Mouse (Mus musculus) heart, embryonic 12.5 days (tissue): ENCODE results near the gene Rassf1. TPM values are rescaled to one million over a fixed set of nuclear protein-coding genes. Genes with fewer than 3 reads are reported as not detected.

Experiments used
- ATAC-seq: fragments of 200-750 bp; cut with Nextera tagmentation; 2 replicates; pipeline ENCODE4 v1.8.0; 2017; ENCODE audit warnings: moderate TSS enrichment, moderate library complexity; ENCODE audit not compliant: insufficient number of reproducible peaks, low FRiP score
- H3K27ac ChIP-seq: fragments of 300-500 bp; sonication (generic); 2 replicates; pipeline ENCODE4 v1.5.1; 2016; ENCODE audit warnings: mild to moderate bottlenecking, moderate library complexity; ENCODE audit not compliant: poor library complexity, severe bottlenecking
- H3K27me3 ChIP-seq: fragments of 300-500 bp; sonication (generic); replicated peaks from 2 replicates; pipeline ENCODE4 v1.6.1; 2016; ENCODE audit warnings: mild to moderate bottlenecking, moderate library complexity
- H3K36me3 ChIP-seq: fragments of 300-500 bp; sonication (generic); 2 replicates; pipeline ENCODE4 v1.6.1; 2016; ENCODE audit warnings: mild to moderate bottlenecking, moderate library complexity
- H3K4me1 ChIP-seq: fragments of 300-500 bp; sonication (generic); replicated peaks from 2 replicates; pipeline ENCODE4 v1.6.1; 2016; ENCODE audit warnings: mild to moderate bottlenecking
- H3K4me2 ChIP-seq: fragments of 300-500 bp; sonication (generic); 2 replicates; pipeline ENCODE4 v1.6.1; 2016; ENCODE audit warnings: mild to moderate bottlenecking, moderate library complexity
- H3K4me3 ChIP-seq: fragments of 300-500 bp; sonication (generic); 2 replicates; pipeline ENCODE4 v1.5.1; 2016; ENCODE audit warnings: mild to moderate bottlenecking
- H3K9ac ChIP-seq: fragments of 300-500 bp; sonication (generic); 2 replicates; pipeline ENCODE4 v1.6.1; 2016; ENCODE audit warnings: mild to moderate bottlenecking, moderate library complexity
- H3K9me3 ChIP-seq: fragments of 300-500 bp; sonication (generic); replicated peaks from 2 replicates; pipeline ENCODE4 v1.6.1; 2016; ENCODE audit warnings: mild to moderate bottlenecking, moderate library complexity
- WGBS: fragments of 180-500 bp; shearing (Covaris S2); methylation state at CpG from one replicate; pipeline ENCODE4 v1.1.7; 2016; 5-methylcytosine and 5-hydroxymethylcytosine counted together
- polyA plus RNA-seq: library from polyadenylated mRNA; unstranded; fragments of >200 nt; fragmentation: Nextera tagmentation; extraction: Ambion mirVana; gene quantifications from 2 replicates; pipeline ENCODE4 v1.2.1, GENCODE M21; 2016

The Rassf1 gene
- 48.2 and 49.0 TPM in 2 replicates for polyA plus RNA-seq

DNA sequence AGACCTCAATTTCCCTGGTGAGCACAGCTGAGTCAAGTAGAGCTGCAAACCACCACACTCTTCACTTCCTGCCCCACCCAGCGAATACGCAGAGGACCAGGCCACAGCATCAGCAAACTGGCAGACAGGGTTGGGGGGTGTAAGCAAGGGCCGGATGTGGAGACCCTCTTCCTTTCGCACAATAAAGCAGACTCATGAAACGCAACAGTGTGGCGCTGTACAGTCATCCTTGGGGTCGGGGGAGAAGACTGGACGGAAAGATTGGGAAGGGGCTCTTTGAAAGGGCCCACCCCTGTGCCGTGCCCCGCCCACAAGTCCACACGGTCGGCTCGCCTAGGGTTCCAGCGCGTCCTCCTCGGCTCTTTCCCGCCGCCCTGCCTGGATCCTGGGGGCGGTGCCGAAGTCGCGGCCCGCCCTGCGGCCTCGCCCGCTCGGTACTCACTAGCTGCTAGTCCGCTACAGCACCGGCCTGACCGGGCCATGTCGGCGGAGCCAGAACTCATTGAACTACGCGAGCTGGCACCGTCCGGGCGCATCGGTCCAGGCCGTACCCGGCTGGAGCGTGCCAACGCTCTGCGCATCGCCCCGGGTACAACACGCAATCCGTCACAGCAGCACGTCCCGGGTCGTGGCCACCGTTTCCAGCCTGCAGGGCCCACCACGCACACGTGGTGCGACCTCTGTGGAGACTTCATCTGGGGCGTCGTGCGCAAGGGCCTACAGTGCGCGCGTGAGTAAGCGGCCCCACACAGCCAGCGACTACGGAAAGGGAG, at the start of gene Rassf1:
TSS of gene Rassf1 (plus strand) at position 439 of the 773 bp plus-strand sequence.
- Histone ChIP-seq H3K4me1 (peaks cover 55% of the 10 kb centered on the region), H3K4me2 (peak within 1 kb of the TSS; percentile 94), H3K27ac (peak within 1 kb of the TSS; percentile 14; the same call in 1 of the 2 replicates), H3K9me3 (no peaks in the 10 kb centered on the region), H3K9ac (peak within 1 kb of the TSS; percentile 81), H3K36me3 (peaks cover under 1% of the 10 kb centered on the region; the same call in 1 of the 2 replicates), H3K4me3 (peak within 1 kb of the TSS; percentile 56), H3K27me3 (peaks cover 31% of the 10 kb centered on the region)
- WGBS: 1% methylated on average over 63 of the region's 63 CpGs
- peak; percentile 33; the same call in 1 of the 2 replicates for ATAC-seq

DNA sequence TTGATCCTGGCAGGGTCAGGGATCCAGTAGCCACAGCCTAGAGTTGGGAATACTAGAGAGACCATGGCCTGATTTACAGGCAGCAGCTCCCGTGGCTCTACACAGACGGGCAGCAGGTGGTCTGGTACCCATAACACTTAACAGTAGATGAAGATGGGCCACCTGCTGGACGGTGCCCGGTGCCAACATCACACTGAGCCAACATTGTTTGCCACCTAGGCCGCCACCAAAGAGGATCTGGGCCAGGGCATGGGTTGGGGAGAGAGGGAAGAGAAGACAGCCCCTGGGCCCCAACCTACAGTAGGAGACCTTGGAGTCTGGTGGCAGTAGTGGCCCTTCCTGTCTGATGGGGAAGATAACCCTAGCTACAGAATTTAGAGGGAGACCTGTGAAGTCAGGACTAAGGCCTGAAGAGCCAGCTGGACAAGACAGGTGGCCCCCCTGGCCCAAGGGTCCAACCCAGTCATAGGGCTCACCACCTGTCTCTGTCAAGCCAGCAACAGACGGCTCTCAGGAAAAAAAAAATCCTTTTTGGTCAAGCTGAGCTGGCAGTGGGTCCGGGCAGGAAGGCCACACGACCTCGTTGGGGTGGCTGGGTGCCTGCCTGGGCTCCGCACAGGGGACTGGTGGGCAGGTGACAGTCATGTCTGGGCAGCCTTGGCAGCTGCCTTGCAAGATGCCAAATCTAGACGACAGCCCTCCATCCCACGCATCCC, 49.1 kb upstream of the Rassf1 start:
- Histone ChIP-seq H3K27ac (no peak overlapping the region), H3K36me3 (no peaks in the 10 kb centered on the region), H3K4me2 (no peak overlapping the region), H3K4me3 (no peak overlapping the region), H3K9ac (no peak overlapping the region), H3K4me1 (peaks cover 29% of the 10 kb centered on the region), H3K27me3 (0 out of 2 replicates have a peak, but pooled peaks cover 6% of the 10 kb centered on the region), H3K9me3 (no peaks in the 10 kb centered on the region)
- ATAC-seq: no peak
- WGBS: 85% methylated on average over 12 of the region's 12 CpGs

DNA sequence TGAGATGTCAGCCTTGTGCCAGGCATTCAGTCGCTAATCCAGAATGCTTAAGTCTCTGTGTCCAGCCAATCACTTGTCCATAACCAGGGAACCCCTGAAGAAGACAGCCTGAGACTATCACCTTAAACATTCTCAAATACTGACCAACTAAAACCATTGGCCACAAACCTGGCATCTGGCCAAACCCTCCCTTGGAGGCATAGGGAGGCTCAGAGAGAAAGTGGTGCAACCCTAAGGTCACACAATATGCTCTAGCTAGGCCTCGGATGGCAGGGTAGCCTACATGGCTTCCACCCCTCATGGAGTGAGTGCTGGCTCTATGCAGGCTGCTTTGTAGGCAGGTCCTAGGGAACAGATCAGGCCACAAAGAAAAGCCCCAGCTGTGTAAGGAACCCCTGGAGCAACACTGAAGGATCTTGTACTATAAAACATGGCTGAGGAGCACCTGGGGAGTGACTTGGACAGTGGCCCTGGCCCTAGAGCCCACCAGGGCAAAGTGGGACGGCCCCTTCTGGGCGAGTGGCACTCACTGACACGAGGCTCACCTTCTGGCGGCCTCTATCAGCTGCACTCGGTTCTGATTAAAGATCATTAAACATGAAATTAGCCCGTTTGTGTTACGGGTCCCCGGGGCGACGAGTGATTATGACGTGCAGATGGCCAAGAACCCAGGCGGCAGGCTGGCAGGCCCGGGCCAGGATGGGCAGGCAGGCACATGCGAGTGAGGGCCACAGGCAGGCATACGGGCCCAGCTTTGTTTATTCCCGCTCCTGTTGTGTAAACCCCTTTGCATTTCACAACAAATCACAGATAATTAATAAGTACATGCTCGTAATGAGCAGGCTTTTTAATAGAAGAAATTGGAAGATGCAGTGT, 46.5 kb upstream of the Rassf1 start:
- no peak overlapping the region for H3K4me2 ChIP-seq
- no peaks in the 10 kb centered on the region for H3K9me3 ChIP-seq
- H3K27ac ChIP-seq: no peak overlapping the region
- H3K36me3 ChIP-seq: no peaks in the 10 kb centered on the region
- H3K4me3 ChIP-seq: no peak overlapping the region
- H3K4me1 ChIP-seq: peaks cover 44% of the 10 kb centered on the region
- ATAC-seq: no peak
- H3K27me3 ChIP-seq: peaks cover 15% of the 10 kb centered on the region
- no peak overlapping the region for H3K9ac ChIP-seq
- WGBS: 80% methylated on average over 19 of the region's 19 CpGs

DNA sequence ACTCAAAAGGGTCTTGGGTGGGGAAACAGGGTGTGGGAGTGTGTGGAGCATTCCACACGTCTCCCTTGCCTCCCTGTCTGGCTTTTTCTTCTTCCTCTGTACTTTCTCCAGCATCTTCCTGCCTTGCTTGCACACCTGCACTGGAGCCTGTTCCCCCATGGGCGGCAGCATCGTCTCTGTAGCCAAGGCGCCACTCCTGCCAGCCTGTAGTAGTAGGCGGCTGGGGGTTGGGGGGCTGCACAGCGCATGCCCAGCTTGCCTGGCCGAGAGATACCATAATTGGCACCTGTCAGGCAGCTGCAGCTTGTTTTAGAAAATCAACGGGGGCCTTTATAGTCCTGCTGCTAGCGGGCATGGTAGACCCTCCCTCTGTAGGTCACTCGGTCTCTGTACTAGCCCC, 43.1 kb upstream of the Rassf1 start:
- Histone ChIP-seq H3K4me3 (no peak overlapping the region), H3K9ac (no peak overlapping the region), H3K4me2 (no peak overlapping the region), H3K36me3 (no peaks in the 10 kb centered on the region), H3K27me3 (peaks cover 24% of the 10 kb centered on the region), H3K4me1 (peaks cover 45% of the 10 kb centered on the region), H3K27ac (no peak overlapping the region), H3K9me3 (no peaks in the 10 kb centered on the region)
- 59% methylated on average over 10 of the region's 10 CpGs for WGBS
- ATAC-seq: no peak

DNA sequence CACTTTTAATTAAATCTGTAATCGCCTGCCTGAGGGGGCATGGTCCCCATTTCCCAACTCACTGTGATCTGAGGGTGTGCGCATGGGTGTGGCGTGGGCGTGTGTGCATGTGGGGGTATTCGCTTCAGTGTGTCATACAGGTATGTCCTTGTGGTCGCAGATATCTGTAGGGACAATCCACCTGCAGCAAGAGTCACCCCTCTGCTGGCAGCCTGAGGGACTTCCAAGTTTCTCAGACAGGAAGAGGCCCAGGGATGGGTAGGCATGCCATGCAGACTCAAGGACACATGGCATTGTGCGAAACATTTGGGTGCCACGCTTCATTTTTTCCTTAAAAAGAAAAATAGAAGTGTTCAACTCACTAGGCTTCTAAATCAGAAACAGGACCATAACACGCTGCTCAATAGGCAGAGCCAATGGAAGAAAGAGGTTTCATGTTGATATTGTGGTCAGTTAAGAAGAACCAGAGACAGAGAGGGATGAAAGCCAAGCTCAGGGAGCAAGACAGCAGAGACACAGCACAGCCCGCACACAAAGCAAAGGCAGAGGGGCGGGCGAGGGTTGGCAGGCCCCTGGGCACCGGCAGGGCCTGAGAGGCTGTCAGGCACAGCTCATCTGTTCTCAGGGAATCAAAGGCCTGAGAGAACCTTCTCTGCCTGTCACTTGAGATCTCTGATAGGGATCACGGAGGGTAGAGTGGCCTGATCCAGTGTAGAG, 40.8 kb upstream of the Rassf1 start:
- 80% methylated on average over 14 of the region's 14 CpGs for WGBS
- Histone ChIP-seq H3K9ac (no peak overlapping the region), H3K36me3 (no peaks in the 10 kb centered on the region), H3K9me3 (no peaks in the 10 kb centered on the region), H3K4me1 (peaks cover 34% of the 10 kb centered on the region), H3K27ac (no peak overlapping the region), H3K4me3 (no peak overlapping the region), H3K27me3 (peaks cover 24% of the 10 kb centered on the region), H3K4me2 (no peak overlapping the region)
- ATAC-seq: no peak

- no peaks in the 10 kb centered on the region for H3K9me3 ChIP-seq
- ATAC-seq: no peak
- H3K4me3 ChIP-seq: no peak overlapping the region
- WGBS: 51% methylated on average over 8 of the region's 8 CpGs
- H3K9ac ChIP-seq: no peak overlapping the region
- no peak overlapping the region for H3K27ac ChIP-seq
- peaks cover 18% of the 10 kb centered on the region for H3K27me3 ChIP-seq
- H3K4me1 ChIP-seq: peaks cover 34% of the 10 kb centered on the region
- no peak overlapping the region for H3K4me2 ChIP-seq
- H3K36me3 ChIP-seq: no peaks in the 10 kb centered on the region
Measured at GRCm38 (mm10) chr9:107511436-107511835, 39.9 kb upstream of the Rassf1 start.

DNA sequence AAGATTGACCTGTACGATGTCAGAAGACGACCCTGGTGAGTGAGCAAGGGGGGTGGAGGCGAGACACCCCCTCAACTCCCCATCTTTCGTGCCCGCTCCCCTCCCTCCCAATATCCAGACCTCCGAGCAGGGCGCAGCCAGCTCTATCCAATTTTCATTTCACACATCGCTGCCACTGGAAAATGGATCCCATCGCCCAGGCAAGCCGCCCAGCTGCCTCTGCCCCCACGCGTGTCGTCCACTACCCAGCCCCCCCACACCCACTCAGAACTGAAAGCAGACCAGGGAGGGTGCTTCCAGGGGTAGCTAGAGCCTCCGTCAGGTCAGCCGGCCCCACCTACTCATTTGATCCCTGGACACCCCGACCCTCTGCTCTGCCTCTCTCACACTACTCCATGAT, 39.0 kb upstream of the Rassf1 start:
- Histone ChIP-seq H3K4me3 (no peak overlapping the region), H3K36me3 (no peaks in the 10 kb centered on the region), H3K9me3 (no peaks in the 10 kb centered on the region), H3K4me2 (no peak overlapping the region), H3K27me3 (peaks cover 18% of the 10 kb centered on the region), H3K9ac (no peak overlapping the region), H3K4me1 (peaks cover 38% of the 10 kb centered on the region), H3K27ac (no peak overlapping the region)
- 86% methylated on average over 16 of the region's 16 CpGs for WGBS
- no peak for ATAC-seq

- peaks cover 14% of the 10 kb centered on the region; the same call in 1 of the 2 replicates for H3K27me3 ChIP-seq
Measured at GRCm38 (mm10) chr9:107514303-107514955, 36.9 kb upstream of the Rassf1 start.

GRCm38 (mm10) chr9:107520331-107520730, 31.0 kb upstream of the Rassf1 start:
- Histone ChIP-seq H3K4me3 (no peak overlapping the region), H3K9ac (no peak overlapping the region), H3K4me2 (no peak overlapping the region), H3K4me1 (peaks cover 30% of the 10 kb centered on the region), H3K9me3 (no peaks in the 10 kb centered on the region), H3K27me3 (peaks cover 14% of the 10 kb centered on the region), H3K27ac (no peak overlapping the region), H3K36me3 (peaks cover 4% of the 10 kb centered on the region; the same call in 1 of the 2 replicates)
- WGBS: 60% methylated on average over 6 of the region's 6 CpGs
- ATAC-seq: no peak

More at GRCm38 (mm10) chr9:107514303-107514955, 36.9 kb upstream of the Rassf1 start:
- Histone ChIP-seq H3K9me3 (no peaks in the 10 kb centered on the region), H3K27ac (no peak overlapping the region), H3K4me1 (peaks cover 24% of the 10 kb centered on the region), H3K9ac (no peak overlapping the region), H3K36me3 (no peaks in the 10 kb centered on the region), H3K4me3 (no peak overlapping the region), H3K4me2 (no peak overlapping the region)
- WGBS: 19% methylated on average over 14 of the region's 14 CpGs
- ATAC-seq: no peak; the same call in 1 of the 2 replicates

DNA sequence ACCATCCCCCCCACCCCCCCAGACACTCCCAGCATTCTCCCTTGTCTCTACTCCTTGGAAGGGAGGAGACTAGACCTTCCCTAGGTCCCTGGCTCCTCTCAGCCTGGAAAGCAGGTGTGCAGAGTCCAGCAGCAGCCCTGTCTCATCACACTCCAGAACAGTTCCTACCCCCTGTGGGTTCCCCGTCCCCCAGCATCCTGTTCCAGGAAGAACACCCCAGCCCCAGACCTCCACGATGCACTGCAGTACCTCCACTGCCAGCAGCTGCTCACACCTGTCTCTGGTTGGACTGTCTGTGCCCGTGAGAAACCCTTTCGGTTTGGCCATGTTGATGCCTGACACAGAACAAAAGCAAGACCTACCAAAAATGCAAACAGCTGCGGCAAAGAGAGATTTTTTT, 30.2 kb upstream of the Rassf1 start:
- 59% methylated on average over 5 of the region's 5 CpGs for WGBS
- Histone ChIP-seq H3K36me3 (peaks cover 4% of the 10 kb centered on the region; the same call in 1 of the 2 replicates), H3K4me1 (peaks cover 30% of the 10 kb centered on the region), H3K9me3 (no peaks in the 10 kb centered on the region), H3K9ac (no peak overlapping the region), H3K4me2 (peak overlapping the region; percentile 59), H3K27me3 (peaks cover 22% of the 10 kb centered on the region), H3K4me3 (no peak overlapping the region), H3K27ac (peak overlapping the region; percentile 48; the same call in 1 of the 2 replicates)
- no peak for ATAC-seq
